Mouse (Mus musculus): ENCODE results near the gene Tnfaip8l1. TPM values are rescaled to one million over a fixed set of nuclear protein-coding genes. Genes with fewer than 3 reads are reported as not detected.

Gene Tnfaip8l1
- polyA plus RNA-seq, 1 experiment from 2014 or later = 8.3 TPM

GRCm38 (mm10) chr17:56125276-56125630 is 37.0 kb upstream of the Tnfaip8l1 start:
- Histone ChIP-seq H3K36me3 (no peaks in the 10 kb centered on the region), H3K4me2 (no peak overlapping the region), H3K27ac (no peak overlapping the region), H3K27me3 (peaks cover 60% of the 10 kb centered on the region), H3K4me3 (replicated peaks) (no peak overlapping the region), H3K4me1 (replicated peaks) (peaks cover 14% of the 10 kb centered on the region), H3K9me3 (peaks cover 17% of the 10 kb centered on the region), H3K9ac (replicated peaks) (no peak overlapping the region)
- 88% methylated on average over 4 of the region's 4 CpGs for WGBS
- ATAC-seq (ENCODE audit: insufficient number of reproducible peaks, insufficient read depth, low FRiP score, low TSS enrichment, low read depth) = no peak

- no peak overlapping the region for H3K4me3 ChIP-seq (replicated peaks)
- ATAC-seq (ENCODE audit: insufficient number of reproducible peaks, insufficient read depth, low FRiP score, low TSS enrichment, low read depth) = no peak
- H3K9ac ChIP-seq (replicated peaks) = no peak overlapping the region
- peaks cover 51% of the 10 kb centered on the region for H3K27me3 ChIP-seq
- no peak overlapping the region for H3K4me2 ChIP-seq
- no peaks in the 10 kb centered on the region for H3K36me3 ChIP-seq
- H3K27ac ChIP-seq = no peak overlapping the region
- H3K4me1 ChIP-seq (replicated peaks) = peaks cover 9% of the 10 kb centered on the region
- 72% methylated on average over 11 of the region's 11 CpGs for WGBS
- H3K9me3 ChIP-seq = peaks cover 21% of the 10 kb centered on the region
Measured at GRCm38 (mm10) chr17:56126175-56126574, 36.1 kb upstream of the Tnfaip8l1 start.

GRCm38 (mm10) chr17:56128246-56128645 is 34.0 kb upstream of the Tnfaip8l1 start:
- H3K27me3 ChIP-seq = peaks cover 30% of the 10 kb centered on the region
- H3K4me3 ChIP-seq (replicated peaks) = no peak overlapping the region
- no peak overlapping the region for H3K9ac ChIP-seq (replicated peaks)
- WGBS = 82% methylated on average over 15 of the region's 15 CpGs
- peaks cover 7% of the 10 kb centered on the region; the same call in 1 of the 2 replicates for H3K9me3 ChIP-seq
- H3K4me2 ChIP-seq = no peak overlapping the region
- no peaks in the 10 kb centered on the region for H3K36me3 ChIP-seq
- no peak for ATAC-seq (ENCODE audit: insufficient number of reproducible peaks, insufficient read depth, low FRiP score, low TSS enrichment, low read depth)
- no peak overlapping the region for H3K27ac ChIP-seq
- peaks cover 9% of the 10 kb centered on the region for H3K4me1 ChIP-seq (replicated peaks)

- Histone ChIP-seq H3K9ac (replicated peaks) (no peak overlapping the region), H3K4me2 (no peak overlapping the region), H3K4me1 (replicated peaks) (peaks cover 13% of the 10 kb centered on the region), H3K9me3 (0 out of 2 replicates have a peak, but pooled peaks cover 5% of the 10 kb centered on the region), H3K27ac (no peak overlapping the region), H3K4me3 (replicated peaks) (no peak overlapping the region), H3K27me3 (peaks cover 12% of the 10 kb centered on the region), H3K36me3 (no peaks in the 10 kb centered on the region)
- ATAC-seq (ENCODE audit: insufficient number of reproducible peaks, insufficient read depth, low FRiP score, low TSS enrichment, low read depth) = no peak
- 88% methylated on average over 10 of the region's 10 CpGs for WGBS
Measured at GRCm38 (mm10) chr17:56131136-56131535, 31.1 kb upstream of the Tnfaip8l1 start.

GRCm38 (mm10) chr17:56131814-56132213 is 30.5 kb upstream of the Tnfaip8l1 start:
- Histone ChIP-seq H3K4me2 (no peak overlapping the region), H3K4me3 (replicated peaks) (no peak overlapping the region), H3K9ac (replicated peaks) (no peak overlapping the region), H3K27ac (no peak overlapping the region), H3K4me1 (replicated peaks) (peaks cover 13% of the 10 kb centered on the region), H3K27me3 (peaks cover 17% of the 10 kb centered on the region), H3K36me3 (no peaks in the 10 kb centered on the region), H3K9me3 (0 out of 2 replicates have a peak, but pooled peaks cover 5% of the 10 kb centered on the region)
- 45% methylated on average over 7 of the region's 7 CpGs for WGBS
- ATAC-seq (ENCODE audit: insufficient number of reproducible peaks, insufficient read depth, low FRiP score, low TSS enrichment, low read depth) = no peak

- Histone ChIP-seq H3K27me3 (peaks cover 25% of the 10 kb centered on the region), H3K4me3 (replicated peaks) (no peak overlapping the region), H3K4me2 (no peak overlapping the region), H3K36me3 (no peaks in the 10 kb centered on the region), H3K27ac (no peak overlapping the region), H3K9me3 (0 out of 2 replicates have a peak, but pooled peaks cover 5% of the 10 kb centered on the region), H3K4me1 (replicated peaks) (peaks cover 13% of the 10 kb centered on the region), H3K9ac (replicated peaks) (no peak overlapping the region)
- 5% methylated on average over 14 of the region's 14 CpGs for WGBS
- no peak for ATAC-seq (ENCODE audit: insufficient number of reproducible peaks, insufficient read depth, low FRiP score, low TSS enrichment, low read depth)
Measured at GRCm38 (mm10) chr17:56132661-56133060, 29.6 kb upstream of the Tnfaip8l1 start.

- Histone ChIP-seq H3K27me3 (peaks cover 36% of the 10 kb centered on the region), H3K9ac (replicated peaks) (peak overlapping the region; percentile 13; the same call in 1 of the 2 replicates), H3K27ac (peak overlapping the region; percentile 23; the same call in 1 of the 2 replicates), H3K36me3 (no peaks in the 10 kb centered on the region), H3K4me1 (replicated peaks) (peaks cover 17% of the 10 kb centered on the region), H3K4me2 (peak overlapping the region; percentile 62), H3K9me3 (0 out of 2 replicates have a peak, but pooled peaks cover 5% of the 10 kb centered on the region), H3K4me3 (replicated peaks) (peak overlapping the region; percentile 26)
- ATAC-seq (ENCODE audit: insufficient number of reproducible peaks, insufficient read depth, low FRiP score, low TSS enrichment, low read depth) = 0 out of 2 replicates have a peak, but pooled peaks have one; percentile 3
- WGBS = 18% methylated on average over 20 of the region's 21 CpGs
Measured at GRCm38 (mm10) chr17:56133457-56134363, 28.6 kb upstream of the Tnfaip8l1 start.

- WGBS = 2% methylated on average over 27 of the region's 27 CpGs
- Histone ChIP-seq H3K4me2 (peak overlapping the region; percentile 62), H3K27me3 (peaks cover 44% of the 10 kb centered on the region), H3K4me3 (replicated peaks) (peak overlapping the region; percentile 26), H3K36me3 (no peaks in the 10 kb centered on the region), H3K9me3 (0 out of 2 replicates have a peak, but pooled peaks cover 5% of the 10 kb centered on the region), H3K9ac (replicated peaks) (peak overlapping the region; percentile 13), H3K27ac (no peak overlapping the region), H3K4me1 (replicated peaks) (peaks cover 20% of the 10 kb centered on the region)
- no peak for ATAC-seq (ENCODE audit: insufficient number of reproducible peaks, insufficient read depth, low FRiP score, low TSS enrichment, low read depth)
Measured at GRCm38 (mm10) chr17:56134463-56134971, 27.8 kb upstream of the Tnfaip8l1 start.

GRCm38 (mm10) chr17:56136558-56136957 is 25.7 kb upstream of the Tnfaip8l1 start:
- Histone ChIP-seq H3K9me3 (no peaks in the 10 kb centered on the region), H3K4me2 (no peak overlapping the region), H3K4me1 (replicated peaks) (peaks cover 28% of the 10 kb centered on the region), H3K36me3 (no peaks in the 10 kb centered on the region), H3K9ac (replicated peaks) (no peak overlapping the region), H3K27me3 (peaks cover 64% of the 10 kb centered on the region), H3K4me3 (replicated peaks) (no peak overlapping the region), H3K27ac (no peak overlapping the region)
- ATAC-seq (ENCODE audit: insufficient number of reproducible peaks, insufficient read depth, low FRiP score, low TSS enrichment, low read depth) = no peak
- WGBS = 87% methylated on average over 7 of the region's 7 CpGs

GRCm38 (mm10) chr17:56137839-56138613 is 24.3 kb upstream of the Tnfaip8l1 start:
- Histone ChIP-seq H3K4me3 (replicated peaks) (peak overlapping the region; percentile 74), H3K27me3 (peaks cover 79% of the 10 kb centered on the region), H3K4me1 (replicated peaks) (peaks cover 39% of the 10 kb centered on the region), H3K27ac (no peak overlapping the region), H3K9me3 (no peaks in the 10 kb centered on the region), H3K9ac (replicated peaks) (no peak overlapping the region; the same call in 1 of the 2 replicates), H3K36me3 (no peaks in the 10 kb centered on the region), H3K4me2 (peak overlapping the region; percentile 35)
- ATAC-seq (ENCODE audit: insufficient number of reproducible peaks, insufficient read depth, low FRiP score, low TSS enrichment, low read depth) = no peak
- WGBS = 18% methylated on average over 25 of the region's 25 CpGs

GRCm38 (mm10) chr17:56139355-56139754 is 22.9 kb upstream of the Tnfaip8l1 start:
- peak overlapping the region; percentile 67 for H3K9ac ChIP-seq (replicated peaks)
- H3K27ac ChIP-seq = no peak overlapping the region

More at GRCm38 (mm10) chr17:56139355-56139754, 22.9 kb upstream of the Tnfaip8l1 start:
- Histone ChIP-seq H3K4me1 (replicated peaks) (peaks cover 31% of the 10 kb centered on the region), H3K4me3 (replicated peaks) (peak overlapping the region; percentile 74), H3K9me3 (no peaks in the 10 kb centered on the region), H3K36me3 (no peaks in the 10 kb centered on the region), H3K27me3 (peaks cover 92% of the 10 kb centered on the region), H3K4me2 (peak overlapping the region; percentile 98)
- ATAC-seq (ENCODE audit: insufficient number of reproducible peaks, insufficient read depth, low FRiP score, low TSS enrichment, low read depth) = no peak
- 9% methylated on average over 18 of the region's 21 CpGs for WGBS
